Mouse (Mus musculus): ENCODE results near the gene Ift52. TPM values are rescaled to one million over a fixed set of nuclear protein-coding genes. Genes with fewer than 3 reads are reported as not detected.

Ift52 gene
- polyA plus RNA-seq, 1 experiment from 2014 or later: 35.6 TPM

DNA sequence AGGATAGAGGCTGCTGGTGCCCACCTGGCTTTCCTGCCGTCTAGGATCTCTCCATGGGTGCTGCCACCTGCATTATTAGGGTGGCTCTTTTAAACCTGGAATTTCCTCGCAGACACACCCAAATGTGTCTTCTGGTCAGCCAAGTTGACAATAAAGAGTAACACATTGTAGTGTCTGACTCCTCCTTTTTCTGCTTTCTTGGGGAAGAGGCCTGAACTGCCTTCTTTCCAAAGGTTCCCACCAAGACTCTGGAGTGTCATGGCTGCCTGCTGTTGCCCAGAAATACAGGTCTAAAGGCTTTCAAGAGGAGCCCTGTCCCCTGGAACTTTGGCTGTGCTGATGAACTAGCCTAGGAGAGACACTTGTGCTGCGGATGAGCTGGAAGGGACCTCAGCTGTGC lies 67.4 kb downstream of the Ift52 start:
- Histone ChIP-seq H3K4me1 (replicated peaks) (no peaks in the 10 kb centered on the region), H3K4me2 (no peak overlapping the region), H3K4me3 (no peak overlapping the region), H3K27ac (replicated peaks) (no peak overlapping the region), H3K27me3 (no peaks in the 10 kb centered on the region), H3K9me3 (no peaks in the 10 kb centered on the region), H3K9ac (no peak overlapping the region), H3K36me3 (no peaks in the 10 kb centered on the region)
- no peak for ATAC-seq (ENCODE audit: low FRiP score, low read depth)
- 97% methylated on average over 3 of the region's 3 CpGs for WGBS

DNA sequence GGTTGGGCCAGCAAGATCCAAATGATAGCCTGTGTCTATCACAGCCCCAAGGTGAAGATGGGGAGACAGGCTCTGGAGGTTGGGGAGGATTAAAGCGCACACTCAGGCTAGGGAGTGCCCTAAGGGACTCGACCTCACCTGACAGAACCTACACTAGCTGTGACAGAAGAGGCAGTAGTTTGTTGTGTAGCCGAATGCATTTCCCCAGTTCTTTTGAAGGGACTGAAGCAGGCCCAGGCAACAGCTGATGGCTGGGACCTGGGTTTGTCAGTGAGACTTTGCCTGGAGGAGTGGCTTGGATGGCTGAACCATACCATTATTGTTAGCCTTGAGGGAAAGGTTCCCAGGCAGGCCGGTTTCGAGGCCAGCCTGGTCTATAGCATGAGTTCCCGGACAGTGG lies 67.9 kb downstream of the Ift52 start:
- no peak overlapping the region for H3K9ac ChIP-seq
- no peak for ATAC-seq (ENCODE audit: low FRiP score, low read depth)
- no peaks in the 10 kb centered on the region for H3K27me3 ChIP-seq
- H3K4me1 ChIP-seq (replicated peaks): no peaks in the 10 kb centered on the region
- no peaks in the 10 kb centered on the region for H3K9me3 ChIP-seq
- H3K4me3 ChIP-seq: no peak overlapping the region
- H3K4me2 ChIP-seq: no peak overlapping the region
- WGBS: 94% methylated on average over 6 of the region's 6 CpGs
- H3K27ac ChIP-seq (replicated peaks): no peak overlapping the region
- H3K36me3 ChIP-seq: no peaks in the 10 kb centered on the region

DNA sequence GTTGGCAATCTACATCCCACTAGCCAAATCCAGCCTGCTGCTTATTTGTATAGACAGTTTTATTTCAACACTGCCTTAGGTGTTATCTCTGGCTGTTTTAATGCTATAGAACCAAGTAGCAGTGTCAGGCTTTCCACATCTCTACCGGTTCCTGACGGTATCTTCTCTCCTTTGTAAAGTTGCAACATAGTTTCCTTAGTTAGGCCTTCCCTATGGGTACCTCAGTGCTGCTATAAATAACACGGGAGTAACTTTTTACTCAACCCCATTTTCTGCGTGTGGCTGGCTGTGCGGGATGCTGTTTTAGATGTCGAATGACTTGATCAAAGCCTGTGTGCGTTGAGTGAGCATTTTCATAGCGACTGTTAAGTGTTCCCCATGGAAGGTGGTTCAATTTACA lies 69.4 kb downstream of the Ift52 start:
- H3K9ac ChIP-seq: no peak overlapping the region
- no peaks in the 10 kb centered on the region for H3K36me3 ChIP-seq
- no peak overlapping the region for H3K27ac ChIP-seq (replicated peaks)
- no peak for ATAC-seq (ENCODE audit: low FRiP score, low read depth)
- no peaks in the 10 kb centered on the region for H3K4me1 ChIP-seq (replicated peaks)
- 81% methylated on average over 8 of the region's 8 CpGs for WGBS
- no peak overlapping the region for H3K4me3 ChIP-seq
- H3K27me3 ChIP-seq: no peaks in the 10 kb centered on the region
- H3K9me3 ChIP-seq: no peaks in the 10 kb centered on the region
- no peak overlapping the region for H3K4me2 ChIP-seq

DNA sequence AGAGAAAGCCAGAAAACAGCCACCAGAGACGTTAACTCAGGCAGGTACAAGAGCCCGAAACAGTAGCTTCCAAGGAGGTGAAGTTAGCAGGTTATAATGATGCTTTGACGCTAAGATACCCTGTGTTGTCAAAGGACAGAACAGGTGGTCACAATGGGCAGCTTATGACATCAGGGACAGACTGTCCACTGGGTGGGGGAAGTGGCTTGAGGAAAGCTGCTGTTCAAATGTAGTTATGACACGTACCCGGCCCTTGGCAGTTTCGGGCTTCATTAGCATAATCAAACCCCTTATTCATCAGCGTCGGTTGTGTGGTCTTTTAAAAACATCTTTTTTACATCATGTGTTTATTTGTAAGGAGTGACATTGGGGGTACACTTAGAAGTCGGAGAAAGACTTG lies 70.6 kb downstream of the Ift52 start, which contains the start of gene Gtsf1l:
Gene Gtsf1l (minus strand): TSS at position 128 of the 400 bp plus-strand sequence.
- no peak within 1 kb of the TSS for H3K4me2 ChIP-seq
- no peak within 1 kb of the TSS for H3K4me3 ChIP-seq
- 84% methylated on average over 9 of the region's 9 CpGs for WGBS
- H3K36me3 ChIP-seq: no peaks in the 10 kb centered on the region
- no peaks in the 10 kb centered on the region for H3K27me3 ChIP-seq
- no peak within 1 kb of the TSS for H3K9ac ChIP-seq
- no peak for ATAC-seq (ENCODE audit: low FRiP score, low read depth)
- H3K9me3 ChIP-seq: no peaks in the 10 kb centered on the region
- H3K4me1 ChIP-seq (replicated peaks): no peaks in the 10 kb centered on the region
- H3K27ac ChIP-seq (replicated peaks): no peak within 1 kb of the TSS

DNA sequence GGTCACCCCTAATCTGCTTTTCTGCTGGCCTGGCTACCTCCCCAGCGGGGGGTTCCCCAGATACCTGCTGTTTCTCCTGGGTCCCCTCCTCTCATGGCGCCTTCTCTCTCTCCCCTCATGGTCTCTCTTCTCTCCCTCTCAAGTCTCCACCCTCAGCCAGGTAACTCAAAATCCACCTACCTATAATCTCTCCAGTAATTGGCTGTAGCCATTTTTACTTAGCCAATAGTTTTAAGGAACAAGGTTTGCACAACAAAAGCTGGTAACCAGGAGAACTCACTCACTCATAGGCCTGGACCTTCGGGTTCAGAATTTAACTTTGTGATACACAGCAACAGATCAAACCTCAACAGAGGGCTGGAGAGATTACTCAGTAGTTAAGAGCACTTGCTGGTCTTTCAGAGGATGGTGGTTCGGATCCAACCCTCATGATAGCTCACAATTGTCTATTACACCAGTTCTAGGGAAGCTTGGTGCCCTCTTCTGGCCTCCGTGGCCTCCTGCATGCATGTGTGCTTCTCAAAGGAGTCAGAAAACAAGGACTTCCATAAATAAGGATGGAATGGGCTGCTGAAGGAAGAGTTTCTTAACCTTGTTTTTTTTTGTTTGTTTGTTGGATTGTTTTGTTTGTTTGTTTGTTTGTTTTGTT lies 72.4 kb downstream of the Ift52 start:
- Histone ChIP-seq H3K4me3 (no peak overlapping the region), H3K9me3 (no peaks in the 10 kb centered on the region), H3K4me1 (replicated peaks) (no peaks in the 10 kb centered on the region), H3K27me3 (no peaks in the 10 kb centered on the region), H3K4me2 (no peak overlapping the region), H3K9ac (no peak overlapping the region), H3K27ac (replicated peaks) (no peak overlapping the region), H3K36me3 (no peaks in the 10 kb centered on the region)
- WGBS: 74% methylated on average over 5 of the region's 5 CpGs
- ATAC-seq (ENCODE audit: low FRiP score, low read depth): no peak

DNA sequence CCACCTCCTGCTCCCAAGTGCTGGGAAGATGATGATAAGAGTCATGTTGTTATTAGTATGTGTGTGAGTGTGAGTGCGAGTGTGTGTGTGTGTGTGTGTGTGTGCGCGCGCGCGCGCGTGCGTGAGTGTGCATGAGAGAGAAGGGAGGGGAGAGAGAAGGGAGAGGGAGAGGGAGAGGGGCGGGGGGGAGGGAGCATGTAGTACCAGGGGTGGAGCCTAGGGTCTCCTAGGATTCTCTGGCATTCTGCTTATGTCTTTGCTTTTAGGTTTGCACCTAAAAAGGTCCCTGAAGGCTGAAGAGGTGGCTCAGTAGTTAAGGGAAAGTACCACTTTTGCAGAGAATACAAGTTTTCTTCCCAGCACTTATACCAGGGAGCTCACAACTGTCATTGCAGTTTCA lies 77.8 kb downstream of the Ift52 start:
- ATAC-seq (ENCODE audit: low FRiP score, low read depth): no peak
- H3K27ac ChIP-seq (replicated peaks): no peak overlapping the region
- H3K4me3 ChIP-seq: no peak overlapping the region
- H3K4me2 ChIP-seq: no peak overlapping the region
- H3K27me3 ChIP-seq: no peaks in the 10 kb centered on the region
- no peaks in the 10 kb centered on the region for H3K4me1 ChIP-seq (replicated peaks)
- WGBS: 93% methylated on average over 9 of the region's 10 CpGs
- H3K9ac ChIP-seq: no peak overlapping the region
- H3K36me3 ChIP-seq: no peaks in the 10 kb centered on the region
- H3K9me3 ChIP-seq: no peaks in the 10 kb centered on the region

Small RNA genes lying within 50 kb of the gene (microRNA-seq; reads per million reads assigned to microRNA genes)
- not detected for gene Gm22174
- not detected for gene Mir7003

Other genes starting within 250 kb of the Ift52 start
- gene Srsf6, start 85.8 kb upstream of the Ift52 start, polyA plus RNA-seq (2015; fragmentation: Nextera tagmentation; extraction: Ambion mirVana): 131 and 134 TPM in 2 replicates
- gene L3mbtl1, start 73.9 kb upstream of the Ift52 start, polyA plus RNA-seq (2015; fragmentation: Nextera tagmentation; extraction: Ambion mirVana): 4.8 and 5.0 TPM in 2 replicates
- 0.12 TPM in 1 of 2 replicates, not detected in the other for gene Sgk2, start 30.0 kb upstream of the Ift52 start, polyA plus RNA-seq (2015; fragmentation: Nextera tagmentation; extraction: Ambion mirVana)
- gene Mybl2, start 37.3 kb downstream of the Ift52 start, polyA plus RNA-seq (2015; fragmentation: Nextera tagmentation; extraction: Ambion mirVana): 5.3 and 6.7 TPM in 2 replicates
- 0.20 TPM in 1 of 2 replicates, not detected in the other for gene Gtsf1l, start 70.5 kb downstream of the Ift52 start, polyA plus RNA-seq (2015; fragmentation: Nextera tagmentation; extraction: Ambion mirVana)
- 26.1 and 32.2 TPM in 2 replicates for gene Tox2, start 185.8 kb downstream of the Ift52 start, polyA plus RNA-seq (2015; fragmentation: Nextera tagmentation; extraction: Ambion mirVana)

All from hindbrain, embryonic 15.5 days (tissue).